Mouse (Mus musculus): ENCODE results near the gene Sqor. TPM values are rescaled to one million over a fixed set of nuclear protein-coding genes. Genes with fewer than 3 reads are reported as not detected.

The Sqor gene
- total RNA-seq (2017), result 18.8 and 30.8 TPM in 2 replicates

DNA sequence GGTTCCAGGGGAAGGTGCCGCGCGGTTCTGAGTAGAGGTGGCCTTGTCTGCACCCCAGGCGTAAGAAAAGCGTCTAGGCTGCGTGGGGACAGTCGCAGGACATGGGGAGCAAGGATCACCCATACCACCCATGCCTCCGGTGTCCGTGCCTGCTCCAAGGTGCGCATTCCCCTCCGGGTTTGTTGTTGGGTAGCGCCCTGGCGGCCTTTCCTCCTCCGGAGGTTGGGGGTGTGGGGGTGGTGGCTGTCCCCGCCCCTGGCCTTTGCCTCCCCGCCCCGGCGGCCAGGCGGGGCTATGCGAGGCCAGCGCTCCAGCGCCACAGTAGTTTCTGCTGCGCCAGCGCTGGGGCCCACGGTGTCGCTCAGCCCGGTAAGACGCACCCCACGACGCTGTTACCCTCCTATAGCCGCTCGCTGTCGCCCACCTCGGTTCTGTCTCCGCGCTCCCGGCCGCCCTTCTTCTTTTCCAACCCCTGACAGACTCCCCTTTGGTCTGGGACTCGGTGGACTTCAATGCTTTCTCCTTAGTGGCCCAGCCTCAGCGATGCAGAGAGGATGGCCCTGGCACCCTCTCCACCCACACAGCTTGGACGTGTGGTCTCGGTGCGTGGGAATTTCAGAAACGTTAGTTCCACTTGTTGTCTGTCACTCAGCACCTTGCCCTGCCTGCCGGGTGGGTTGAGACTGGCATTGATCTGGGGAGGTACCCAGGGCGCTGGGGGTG, at the start of gene Sqor:
Gene Sqor (plus strand): TSS at position 167 of the 723 bp plus-strand sequence.
- ATAC-seq (replicated peaks; ENCODE audit: low read depth, poor library complexity, severe bottlenecking), result peak; percentile 92

DNA sequence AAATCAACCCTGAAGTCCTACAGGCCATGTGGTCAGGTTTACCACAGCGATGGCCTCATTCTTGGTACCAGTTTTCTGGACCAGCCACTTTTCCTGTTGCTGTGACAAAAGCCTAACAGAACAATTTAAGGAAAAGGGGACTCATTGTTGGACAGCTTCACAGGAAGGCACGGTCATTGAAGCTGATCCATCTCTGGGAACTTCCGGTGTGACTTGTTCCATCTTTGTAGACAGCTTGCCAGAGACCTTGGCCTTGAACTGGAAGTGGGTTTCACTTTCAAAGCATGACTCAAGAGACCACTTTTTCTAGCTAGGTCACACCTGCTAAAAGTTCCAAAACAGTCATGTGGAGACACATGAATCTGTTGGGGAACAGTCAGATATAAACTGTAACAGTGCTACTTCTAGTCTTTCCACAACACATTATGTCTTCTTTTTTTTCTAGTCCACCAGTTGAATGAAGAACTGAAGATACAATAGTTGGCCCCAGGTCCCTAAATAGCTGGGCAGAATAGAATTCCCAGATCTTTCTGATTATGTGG, 48.7 kb upstream of the Sqor start:
- no peak for ATAC-seq (replicated peaks; ENCODE audit: low read depth, poor library complexity, severe bottlenecking)

DNA sequence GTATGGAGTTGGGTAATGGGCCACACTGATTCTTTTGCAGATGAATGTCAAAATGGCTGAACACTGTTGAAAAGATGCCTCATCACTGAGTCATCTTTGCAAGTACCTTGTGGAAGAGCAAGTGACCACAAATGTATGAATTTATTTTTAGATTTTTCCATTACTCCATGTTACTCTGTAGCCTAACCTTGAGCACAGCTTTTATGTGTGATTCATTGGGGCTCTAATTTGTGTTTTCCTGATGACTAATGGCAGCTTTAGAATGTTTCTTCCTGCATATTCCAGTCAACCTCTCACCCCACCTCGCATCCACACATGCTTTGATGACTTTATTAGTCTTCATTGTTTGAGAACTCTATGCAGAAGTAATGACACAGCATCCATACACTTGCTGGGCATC, 45.8 kb upstream of the Sqor start:
- ATAC-seq (replicated peaks; ENCODE audit: low read depth, poor library complexity, severe bottlenecking), result no peak

DNA sequence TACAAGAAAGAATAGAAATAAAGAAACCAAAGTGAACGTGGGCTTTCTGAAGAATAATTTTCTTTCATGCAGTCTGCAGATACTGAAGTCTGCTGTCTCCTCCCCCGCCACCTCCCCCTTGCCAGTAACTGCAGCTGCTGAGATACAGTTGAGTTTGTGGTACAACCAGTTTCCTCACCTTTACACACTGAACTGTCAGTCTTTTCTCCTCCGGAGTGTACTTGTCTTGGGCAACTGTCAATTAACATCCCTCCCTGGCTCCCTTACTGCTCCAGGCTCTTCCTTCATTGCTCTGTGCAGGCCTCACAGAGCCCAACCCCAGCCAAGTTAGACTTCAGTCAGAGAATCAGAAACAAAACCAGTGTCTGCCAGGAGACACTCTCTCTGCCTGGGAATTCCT, 44.5 kb upstream of the Sqor start:
- ATAC-seq (replicated peaks; ENCODE audit: low read depth, poor library complexity, severe bottlenecking), result no peak

DNA sequence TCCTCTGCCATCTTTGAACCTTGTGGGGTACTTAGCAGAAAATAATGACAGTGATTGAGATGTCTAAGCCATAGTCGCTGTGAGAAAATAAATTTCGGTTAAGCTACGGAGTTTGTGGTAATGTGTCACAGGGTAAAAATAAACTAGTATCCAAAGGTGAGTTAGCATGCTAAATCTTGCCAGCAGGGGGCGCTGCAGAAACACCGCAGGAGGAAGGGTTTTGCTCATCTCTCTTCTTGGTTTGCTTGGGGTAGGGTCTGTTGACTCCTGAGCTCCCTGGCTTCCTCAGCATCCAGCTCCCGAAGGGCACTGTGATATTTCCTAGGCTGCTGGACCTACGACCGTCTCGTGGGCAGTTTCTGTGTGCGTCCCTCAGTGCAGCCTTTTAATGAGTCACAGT, 39.4 kb upstream of the Sqor start:
- ATAC-seq (replicated peaks; ENCODE audit: low read depth, poor library complexity, severe bottlenecking), result peak; percentile 71

DNA sequence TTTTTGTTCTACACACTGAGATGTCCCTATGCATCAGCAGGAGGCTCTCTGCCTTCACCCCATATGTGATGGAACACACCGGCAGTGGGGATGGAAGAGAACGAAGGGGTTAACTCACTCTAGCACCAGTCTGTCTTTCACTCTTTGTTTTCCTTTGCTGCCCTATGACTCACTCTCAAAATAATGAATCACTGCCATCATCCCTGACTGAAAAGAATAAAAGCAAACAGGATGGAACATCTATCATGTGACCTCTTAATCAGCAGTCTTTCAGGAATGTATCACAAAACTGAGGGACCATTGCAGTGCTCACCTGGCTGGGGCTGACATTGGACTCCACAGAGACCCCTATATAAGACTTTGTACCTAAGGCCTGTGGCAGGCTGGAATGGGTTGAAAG, 33.6 kb upstream of the Sqor start:
- no peak for ATAC-seq (replicated peaks; ENCODE audit: low read depth, poor library complexity, severe bottlenecking)

DNA sequence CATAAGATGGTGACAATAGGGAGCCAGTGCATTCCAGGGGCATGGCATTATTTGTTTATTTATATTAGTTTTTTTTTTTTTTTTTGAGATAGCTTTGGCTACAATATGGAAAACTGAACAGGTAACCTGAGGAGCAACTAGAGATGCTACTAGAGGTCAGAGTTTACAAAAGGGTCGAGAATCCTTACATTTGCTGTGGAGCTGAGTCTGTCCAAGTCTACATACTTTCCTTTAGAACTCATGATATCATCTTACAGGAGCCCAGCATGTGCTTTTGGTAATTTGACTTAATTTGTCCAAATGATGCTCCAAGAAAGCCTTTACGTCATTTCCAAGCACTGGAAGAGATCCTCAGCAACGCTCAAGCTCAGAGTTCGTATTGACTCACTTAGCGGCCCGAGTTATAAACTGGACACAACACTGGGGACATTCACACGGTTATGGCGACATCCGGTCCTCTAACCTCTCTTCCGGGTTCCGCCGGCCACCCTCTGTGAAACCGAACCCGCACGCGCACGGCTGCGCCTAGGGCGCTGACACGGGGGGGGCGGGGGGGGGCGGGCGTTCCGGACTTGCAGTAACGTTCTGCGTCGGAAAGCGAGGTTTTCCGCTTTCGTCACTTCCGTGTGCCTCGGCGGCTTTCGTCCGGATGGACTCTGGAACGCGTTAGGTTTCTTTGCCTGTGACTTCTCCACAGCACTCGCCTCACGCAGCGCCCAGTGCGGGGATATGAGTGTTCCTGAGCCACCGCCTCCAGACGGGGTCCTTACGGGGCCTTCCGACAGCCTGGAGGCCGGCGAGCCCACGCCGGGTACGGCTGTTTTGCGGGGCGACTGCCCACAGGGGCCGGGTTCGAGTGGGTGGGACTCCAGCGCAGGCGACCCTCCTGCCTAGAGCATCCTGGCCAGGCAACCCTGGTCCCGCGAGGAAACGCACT, 26.9 kb upstream of the Sqor start, which contains the start of gene Bloc1s6:
Gene Bloc1s6 (plus strand): TSS at position 610 of the 937 bp plus-strand sequence.
- peak; percentile 94 for ATAC-seq (replicated peaks; ENCODE audit: low read depth, poor library complexity, severe bottlenecking)

DNA sequence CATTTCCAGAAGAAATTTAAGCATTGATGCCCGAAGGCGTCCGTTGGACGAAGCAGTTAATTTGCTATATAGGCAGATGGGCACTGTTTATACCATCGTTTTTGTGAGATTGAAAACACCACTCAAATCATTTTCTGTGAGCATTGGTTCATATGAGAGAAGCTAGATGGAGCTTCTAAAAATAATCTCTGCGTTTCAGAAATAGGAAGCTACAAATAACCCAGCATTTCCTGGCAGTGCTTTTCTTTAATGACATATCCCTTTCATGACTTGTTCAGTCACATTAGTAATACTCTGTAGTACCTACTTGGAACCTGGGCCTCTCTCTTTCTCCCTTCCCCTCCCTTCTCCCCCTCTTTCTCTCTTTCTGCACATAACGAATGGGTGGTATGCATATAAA, 26.0 kb upstream of the Sqor start:
- ATAC-seq (replicated peaks; ENCODE audit: low read depth, poor library complexity, severe bottlenecking), result no peak

DNA sequence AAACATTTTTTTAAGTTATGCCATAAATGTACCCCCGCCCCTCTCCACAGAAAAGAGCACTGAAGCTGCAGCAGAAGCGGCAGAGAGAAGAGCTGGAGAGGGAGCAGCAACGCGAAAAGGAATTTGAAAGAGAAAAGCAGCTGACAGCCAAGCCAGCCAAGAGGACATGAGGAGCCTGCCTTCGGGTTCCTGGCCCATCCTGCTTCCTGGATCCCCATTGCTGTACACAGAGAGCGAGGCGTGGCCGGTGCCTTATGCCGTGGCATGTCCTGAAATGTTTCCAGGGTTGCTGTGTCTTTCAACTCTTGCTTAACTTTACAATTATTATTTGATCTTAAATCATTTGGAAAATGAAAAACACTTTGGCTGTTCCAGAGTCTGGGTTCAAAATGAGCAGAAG, 18.6 kb upstream of the Sqor start:
- ATAC-seq (replicated peaks; ENCODE audit: low read depth, poor library complexity, severe bottlenecking), result no peak

DNA sequence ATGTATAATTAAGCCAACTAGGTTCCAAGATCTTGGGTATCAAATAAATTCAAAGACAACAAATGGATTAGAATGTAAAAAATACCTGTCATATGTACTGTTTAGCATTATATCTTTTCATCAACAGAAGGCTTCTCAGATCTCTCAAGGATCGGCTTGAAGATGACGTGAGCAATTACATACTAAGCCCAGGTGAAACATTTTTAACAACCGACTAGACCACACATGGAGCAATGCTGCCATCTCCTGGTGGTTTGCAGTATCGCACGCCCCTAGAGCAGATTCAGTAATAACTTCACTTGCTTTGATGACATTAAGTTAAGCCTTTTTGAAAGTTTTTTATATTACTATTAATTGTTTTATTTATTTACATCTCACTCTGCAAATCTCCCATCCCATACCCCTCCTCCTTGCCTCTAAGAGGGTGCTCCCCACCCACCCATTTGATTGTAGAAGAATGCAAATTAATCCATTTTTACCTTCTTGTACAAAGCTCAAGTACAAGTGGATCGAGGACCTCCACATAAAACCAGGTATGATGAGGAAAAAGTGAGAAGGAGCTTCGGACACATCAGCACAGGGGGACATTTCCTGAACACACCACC, 11.2 kb upstream of the Sqor start:
- peak; percentile 97 for ATAC-seq (replicated peaks; ENCODE audit: low read depth, poor library complexity, severe bottlenecking)

DNA sequence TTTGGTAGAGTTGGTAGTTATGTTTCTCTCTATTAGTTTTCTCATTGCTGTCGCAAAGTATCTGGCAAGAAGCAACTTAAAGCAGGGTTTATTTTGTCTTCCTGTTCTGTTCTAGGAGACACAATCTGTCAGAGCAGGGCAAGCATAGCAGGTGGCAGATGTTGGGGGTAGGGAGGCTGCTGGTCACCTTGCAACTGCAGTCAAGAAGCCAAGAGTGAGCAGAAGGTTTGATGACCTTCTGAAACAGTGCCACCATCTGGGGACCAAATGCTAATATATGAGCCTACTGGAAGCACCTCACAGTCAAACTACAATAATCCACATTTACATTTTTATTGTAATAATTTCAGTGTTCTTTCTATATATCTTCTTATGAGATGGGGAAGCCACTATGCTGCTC, 5.2 kb upstream of the Sqor start:
- no peak for ATAC-seq (replicated peaks; ENCODE audit: low read depth, poor library complexity, severe bottlenecking)

DNA sequence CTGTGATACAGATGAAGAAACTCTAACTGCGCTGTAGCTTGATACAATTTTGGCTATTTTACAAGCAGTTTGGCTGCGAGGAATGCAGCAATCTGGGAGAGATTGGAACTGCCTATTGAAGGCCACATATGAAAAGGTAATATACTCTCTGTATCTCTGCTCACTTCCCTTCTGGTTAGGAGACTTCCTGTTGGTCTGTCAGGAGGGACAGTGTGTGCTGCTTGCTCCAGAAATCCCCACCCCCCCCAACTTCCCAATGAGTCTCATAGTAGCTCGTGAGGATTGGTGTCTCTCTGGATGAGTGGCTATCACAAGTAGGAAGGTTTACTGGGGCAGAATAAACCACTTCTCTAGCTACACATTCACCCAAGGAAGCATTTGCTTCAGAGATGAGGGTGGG, 2.0 kb upstream of the Sqor start:
- no peak for ATAC-seq (replicated peaks; ENCODE audit: low read depth, poor library complexity, severe bottlenecking)

DNA sequence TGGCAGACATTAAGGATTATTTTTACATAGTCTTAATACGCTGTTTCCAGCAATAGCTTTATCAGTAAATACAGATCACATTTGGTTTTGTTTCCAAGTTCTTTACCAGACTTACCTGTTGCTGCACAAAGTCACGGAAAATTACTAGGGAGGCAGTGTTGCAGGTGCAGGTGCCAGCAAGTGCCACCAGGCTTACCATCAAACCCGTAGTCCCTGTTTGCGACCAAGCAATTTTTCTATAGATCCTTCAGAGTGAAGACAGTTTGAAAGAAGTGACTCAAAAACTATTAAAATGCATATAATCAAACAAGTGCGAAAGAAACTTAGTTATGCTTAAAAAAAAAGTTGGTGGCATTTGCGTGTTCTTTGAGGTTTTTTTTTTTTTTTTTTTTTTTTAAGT, 511 bp upstream of the Sqor start:
- ATAC-seq (replicated peaks; ENCODE audit: low read depth, poor library complexity, severe bottlenecking), result no peak

DNA sequence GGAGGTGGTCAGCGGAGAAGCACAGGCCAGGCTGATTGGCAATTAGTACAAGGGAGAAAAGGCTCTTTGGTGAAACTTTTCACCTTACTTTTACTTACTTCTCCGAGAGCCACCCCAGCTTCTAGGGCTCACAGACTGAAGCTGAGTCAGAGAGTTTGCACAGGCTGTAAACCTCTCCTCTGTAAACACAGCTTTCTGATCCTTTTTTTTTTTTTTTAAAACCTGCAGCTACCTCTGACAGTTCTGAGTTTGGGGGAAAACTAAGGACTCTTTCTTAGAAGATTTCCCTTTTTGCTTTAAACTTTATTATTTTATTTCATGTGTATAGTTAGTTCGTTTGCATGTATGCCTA, 733 bp downstream of the Sqor start:
- ATAC-seq (replicated peaks; ENCODE audit: low read depth, poor library complexity, severe bottlenecking), result no peak

DNA sequence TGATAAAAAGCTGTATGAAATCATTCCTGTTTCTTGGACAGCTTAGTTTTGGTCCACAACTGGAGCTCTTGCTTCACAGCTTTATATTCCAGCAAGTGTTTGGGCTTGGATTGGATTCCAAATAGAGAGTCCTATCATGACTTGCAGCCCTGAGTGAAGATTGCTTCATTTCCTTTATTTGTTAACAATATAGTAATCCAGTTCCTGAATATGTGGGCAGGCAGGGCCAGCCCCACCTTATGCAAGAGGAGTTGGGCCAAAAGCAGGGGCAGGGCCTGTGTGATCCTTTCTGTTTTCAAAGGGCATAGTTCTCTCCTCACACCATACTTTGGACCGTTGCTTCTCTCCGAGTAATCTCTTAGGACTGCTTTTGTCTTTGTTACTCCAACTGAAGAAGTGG, 6.0 kb downstream of the Sqor start:
- ATAC-seq (replicated peaks; ENCODE audit: low read depth, poor library complexity, severe bottlenecking), result peak; percentile 97

DNA sequence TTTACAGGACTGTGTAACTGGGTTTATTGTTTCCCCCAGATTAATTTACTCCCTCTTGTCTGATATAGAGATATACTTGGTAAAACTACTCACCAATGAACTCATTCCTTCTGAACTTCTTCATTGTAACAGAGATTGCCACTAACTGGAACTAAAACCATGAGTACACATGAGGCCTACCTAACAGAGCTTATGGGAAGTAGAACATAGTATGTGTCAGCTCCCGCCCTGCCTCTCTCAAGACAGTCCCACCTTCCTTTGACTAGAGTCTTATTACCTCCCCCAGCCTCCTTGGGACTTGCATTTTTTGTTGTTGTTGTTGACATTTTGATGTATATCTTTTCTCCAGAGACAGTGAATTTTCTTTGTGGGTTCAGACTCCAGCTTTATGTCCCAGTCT, 7.9 kb downstream of the Sqor start:
- ATAC-seq (replicated peaks; ENCODE audit: low read depth, poor library complexity, severe bottlenecking), result no peak

DNA sequence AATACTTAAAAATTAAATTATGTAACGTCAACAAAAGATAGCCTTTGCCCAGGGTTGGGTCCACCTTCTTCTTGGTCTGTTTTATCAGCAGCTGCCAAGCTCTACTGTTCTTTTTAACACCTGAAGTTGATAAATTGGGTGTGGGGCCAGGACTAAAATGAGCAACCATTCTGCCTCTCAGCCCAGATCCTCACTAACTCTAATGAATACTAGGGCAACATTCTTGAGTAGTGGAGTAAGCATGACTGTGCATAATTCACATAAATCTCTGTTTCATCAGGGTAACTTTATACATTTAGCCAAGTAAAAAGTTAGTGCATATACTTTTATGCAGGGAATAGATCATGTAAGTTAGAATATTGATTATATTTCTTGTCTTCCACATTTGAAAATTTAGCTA, 10.5 kb downstream of the Sqor start:
- ATAC-seq (replicated peaks; ENCODE audit: low read depth, poor library complexity, severe bottlenecking), result no peak

DNA sequence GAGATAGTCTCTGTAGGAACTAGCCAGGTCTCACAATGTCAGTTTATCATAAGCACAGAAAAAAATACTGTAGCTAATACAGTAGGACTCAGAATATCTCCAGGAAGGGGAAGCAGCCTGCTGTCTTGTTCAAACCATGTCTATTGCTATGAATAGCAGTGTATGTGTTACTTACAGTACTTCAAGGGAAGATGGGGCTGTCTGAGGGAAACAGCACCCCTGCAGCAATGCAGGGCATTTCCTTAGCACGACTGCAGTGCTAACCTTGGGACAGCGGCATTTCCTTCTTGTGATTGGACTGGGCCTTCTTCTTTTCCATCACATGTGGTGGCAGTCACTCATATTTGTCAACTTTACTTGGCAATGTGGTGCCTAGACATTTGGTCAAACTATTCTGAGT, 11.8 kb downstream of the Sqor start:
- peak; percentile 45 for ATAC-seq (replicated peaks; ENCODE audit: low read depth, poor library complexity, severe bottlenecking)

DNA sequence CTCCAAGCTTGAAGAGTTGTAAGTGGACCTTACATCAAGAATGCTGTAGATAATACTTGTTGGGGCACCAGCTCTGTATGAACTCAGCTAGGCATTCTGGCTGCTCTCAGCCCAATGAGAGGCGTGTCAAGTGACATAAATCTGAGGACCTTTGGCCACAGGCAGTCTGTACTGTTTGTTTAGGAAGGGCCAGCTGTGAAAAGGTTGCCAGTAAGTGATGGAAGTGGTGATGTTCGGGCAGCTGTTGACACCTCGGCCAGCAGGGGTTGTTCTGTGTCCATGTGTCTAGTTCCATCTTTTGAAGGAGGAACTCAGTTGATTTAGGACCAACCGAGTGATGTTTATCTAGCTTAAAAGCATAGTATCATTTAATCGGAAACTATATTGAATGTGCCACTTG, 14.9 kb downstream of the Sqor start:
- no peak for ATAC-seq (replicated peaks; ENCODE audit: low read depth, poor library complexity, severe bottlenecking)

DNA sequence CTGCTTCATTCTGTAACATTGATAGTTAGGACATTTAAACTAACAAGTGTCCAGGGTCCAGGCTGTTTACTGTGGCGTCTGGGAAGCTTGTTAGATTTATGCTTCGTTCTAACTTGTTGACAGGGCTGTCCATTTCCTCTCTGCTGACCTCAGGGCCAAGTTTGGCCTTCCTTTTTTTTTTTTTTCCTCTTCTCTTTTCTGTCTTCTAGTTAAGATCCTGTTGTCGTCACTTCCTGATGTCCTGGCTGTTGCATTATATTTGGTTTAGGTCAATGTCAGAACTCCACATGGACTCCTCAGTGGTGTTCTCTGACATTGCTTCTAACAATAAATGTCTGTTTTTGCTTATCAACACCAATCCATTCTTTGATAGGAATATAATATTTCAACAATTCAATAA, 15.4 kb downstream of the Sqor start:
- ATAC-seq (replicated peaks; ENCODE audit: low read depth, poor library complexity, severe bottlenecking), result 0 out of 2 replicates have a peak, but pooled peaks have one; percentile 13

Measured in common myeloid progenitor, adult 5-6 weeks (primary cell).